Mouse (Mus musculus): ENCODE data around the gene Olfr279.

GRCm38 (mm10) chr15:98448521-98448920 lies 43.7 kb upstream of the Olfr279 start:
- no peak for TF ChIP-seq GATA1 (IDR thresholded peaks at IDR 0.05; ENCODE audit: borderline replicate concordance, low read length)
- no peak for TF ChIP-seq FLI1 (IDR thresholded peaks at IDR 0.05; ENCODE audit: low read length)
